Mouse (Mus musculus) heart, postnatal 0 days (tissue): ENCODE data around the gene Cnga3.

Experiments
- CTCF ChIP-seq: IDR thresholded peaks from 2 replicates; pipeline ENCODE4 v1.5.1; 2016; ENCODE audit warnings: antibody characterized with exemption, control low read depth, low read depth
- EP300 ChIP-seq: IDR thresholded peaks from 2 replicates; pipeline ENCODE4 v1.6.1; 2016; ENCODE audit warnings: antibody characterized with exemption, low read depth

DNA sequence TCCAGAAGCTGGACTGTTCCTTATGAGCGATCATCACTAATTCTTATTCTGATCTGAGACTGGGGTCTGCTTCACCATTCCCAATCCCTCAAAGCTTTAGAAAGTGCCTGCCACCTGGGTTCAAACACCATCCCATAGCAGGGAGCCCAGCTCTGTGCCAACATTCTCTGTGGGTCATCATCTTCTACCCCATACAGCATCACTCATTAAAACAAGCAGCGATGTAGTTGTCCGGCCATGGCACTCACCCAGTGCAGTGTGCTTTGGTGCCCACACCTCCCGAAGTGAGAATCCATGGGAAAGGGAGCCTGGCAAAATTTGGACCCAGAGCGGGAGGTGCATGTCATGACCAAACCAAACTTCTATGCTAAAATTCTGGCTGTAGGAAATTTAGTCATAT lies 5.4 kb downstream of the Cnga3 start:
- no peak for TF ChIP-seq EP300
- no peak for TF ChIP-seq CTCF
